Mouse (Mus musculus): ENCODE data around the gene Myh10.

Myh10 gene

GRCm38 (mm10) chr11:68691321-68692009 lies at the start of gene Myh10:
Myh10 (plus strand) TSS chr11:68691559.
- DNase-seq (ENCODE audit: low read depth, low spot score), result peak; percentile 98

GRCm38 (mm10) chr11:68644781-68645180 lies 46.6 kb upstream of the Myh10 start:
- DNase-seq (ENCODE audit: low read depth, low spot score), result no peak

GRCm38 (mm10) chr11:68647808-68648207 lies 43.6 kb upstream of the Myh10 start:
- DNase-seq (ENCODE audit: low read depth, low spot score), result no peak

GRCm38 (mm10) chr11:68648385-68649148 lies 42.8 kb upstream of the Myh10 start:
- DNase-seq (ENCODE audit: low read depth, low spot score), result no peak

- no peak for DNase-seq (ENCODE audit: low read depth, low spot score)
Observed at GRCm38 (mm10) chr11:68651518-68651917, 39.8 kb upstream of the Myh10 start.

- DNase-seq (ENCODE audit: low read depth, low spot score), result no peak
Observed at GRCm38 (mm10) chr11:68655524-68655923, 35.8 kb upstream of the Myh10 start.

GRCm38 (mm10) chr11:68656887-68657685 lies 34.3 kb upstream of the Myh10 start:
- no peak for DNase-seq (ENCODE audit: low read depth, low spot score)

GRCm38 (mm10) chr11:68657811-68658210 lies 33.5 kb upstream of the Myh10 start:
- DNase-seq (ENCODE audit: low read depth, low spot score), result no peak

GRCm38 (mm10) chr11:68665331-68665730 lies 26.0 kb upstream of the Myh10 start:
- DNase-seq (ENCODE audit: low read depth, low spot score), result no peak

- no peak for DNase-seq (ENCODE audit: low read depth, low spot score)
Observed at GRCm38 (mm10) chr11:68666210-68666609, 25.1 kb upstream of the Myh10 start.

- no peak for DNase-seq (ENCODE audit: low read depth, low spot score)
Observed at GRCm38 (mm10) chr11:68672270-68672970, 18.9 kb upstream of the Myh10 start.

GRCm38 (mm10) chr11:68674071-68674470 lies 17.3 kb upstream of the Myh10 start:
- no peak for DNase-seq (ENCODE audit: low read depth, low spot score)

GRCm38 (mm10) chr11:68674643-68675042 lies 16.7 kb upstream of the Myh10 start:
- DNase-seq (ENCODE audit: low read depth, low spot score), result no peak

- no peak for DNase-seq (ENCODE audit: low read depth, low spot score)
Observed at GRCm38 (mm10) chr11:68675274-68675673, 16.1 kb upstream of the Myh10 start.

GRCm38 (mm10) chr11:68681254-68681839 lies 10.0 kb upstream of the Myh10 start:
- no peak for DNase-seq (ENCODE audit: low read depth, low spot score)

- DNase-seq (ENCODE audit: low read depth, low spot score), result no peak
Observed at GRCm38 (mm10) chr11:68682136-68682806, 9.1 kb upstream of the Myh10 start.

GRCm38 (mm10) chr11:68686001-68686400 lies 5.4 kb upstream of the Myh10 start:
- DNase-seq (ENCODE audit: low read depth, low spot score), result no peak

GRCm38 (mm10) chr11:68689304-68689703 lies 2.1 kb upstream of the Myh10 start:
- DNase-seq (ENCODE audit: low read depth, low spot score), result no peak

GRCm38 (mm10) chr11:68690465-68690864 lies 894 bp upstream of the Myh10 start:
- no peak for DNase-seq (ENCODE audit: low read depth, low spot score)

GRCm38 (mm10) chr11:68692010-68692692 lies 792 bp downstream of the Myh10 start:
- DNase-seq (ENCODE audit: low read depth, low spot score), result no peak
